Mouse (Mus musculus): ENCODE measurements around the gene Gm28729.

DNA sequence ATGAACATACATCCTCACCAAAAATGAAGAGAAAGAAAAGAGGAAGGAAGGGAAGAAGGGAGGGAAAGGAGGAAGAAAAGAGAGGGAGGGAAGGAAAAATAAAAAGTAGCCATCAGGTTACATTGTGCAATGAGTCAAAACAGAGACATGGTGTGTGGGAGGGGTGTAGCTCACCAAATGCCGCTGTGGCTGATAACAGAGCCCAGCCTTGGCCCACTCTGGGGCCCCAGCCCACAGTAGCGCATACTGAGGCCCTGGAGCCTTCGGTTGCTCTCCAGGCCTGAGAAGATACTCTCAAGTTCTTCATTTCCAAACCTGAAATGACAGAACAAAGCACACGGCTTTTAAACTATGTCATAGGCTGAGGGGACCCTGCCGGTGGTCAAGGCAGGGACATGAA is 10.8 kb downstream of the Gm28729 start:
- TF ChIP-seq POLR2A (IDR thresholded peaks at IDR 0.05; ENCODE audit: low read depth, low read length) (no peak), CTCF (IDR thresholded peaks at IDR 0.05; ENCODE audit: extremely low read depth, insufficient read depth, insufficient read length, insufficient replicate concordance) (no peak)

Data from spleen, adult 2 months (tissue).